Mouse (Mus musculus) midbrain, embryonic 10.5 days (tissue): ENCODE results near the gene Gsta2. TPM values are rescaled to one million over a fixed set of nuclear protein-coding genes. Genes with fewer than 3 reads are reported as not detected.
A peak's percentile ranks its signal among the peaks of the same experiment; 100 is the strongest.
"Not testable (repeated sequence)": the region's sequence is repeated elsewhere in the genome, so short reads cannot be mapped to it uniquely, and the experiment has no call there.

Source experiments
- DNase-seq: peaks from one replicate; pipeline ENCODE4 v3.0.0-alpha.2; 2017; ENCODE audit warnings: low spot score
- H3K27ac ChIP-seq: fragments of 300-500 bp; sonication (generic); replicated peaks from 2 replicates; pipeline ENCODE4 v1.5.1; 2016; ENCODE audit warnings: mild to moderate bottlenecking
- H3K27me3 ChIP-seq: fragments of 300-500 bp; sonication (generic); 2 replicates; pipeline ENCODE4 v1.6.1; 2016; ENCODE audit warnings: low read depth, mild to moderate bottlenecking; ENCODE audit not compliant: poor library complexity, severe bottlenecking
- H3K36me3 ChIP-seq: fragments of 300-500 bp; sonication (generic); 2 replicates; pipeline ENCODE4 v1.6.1; 2016; ENCODE audit warnings: mild to moderate bottlenecking, moderate library complexity
- H3K4me1 ChIP-seq: fragments of 300-500 bp; sonication (generic); 2 replicates; pipeline ENCODE4 v1.6.1; 2016
- H3K4me3 ChIP-seq: fragments of 300-500 bp; sonication (generic); 2 replicates; pipeline ENCODE4 v1.5.1; 2016; ENCODE audit warnings: mild to moderate bottlenecking, moderate library complexity
- H3K9me3 ChIP-seq: fragments of 300-500 bp; sonication (generic); replicated peaks from 2 replicates; pipeline ENCODE4 v1.6.1; 2016; ENCODE audit warnings: mild to moderate bottlenecking
- WGBS: fragments of 180-500 bp; shearing (Covaris S2); methylation state at CpG from one replicate; pipeline ENCODE4 v1.1.7; 2016; 5-methylcytosine and 5-hydroxymethylcytosine counted together
- polyA plus RNA-seq: library from polyadenylated mRNA; unstranded; fragments of >200 nt; fragmentation: Nextera tagmentation; extraction: Ambion mirVana; gene quantifications from 2 replicates; pipeline ENCODE4 v1.2.1, GENCODE M21; 2016

Gsta2 gene
- polyA plus RNA-seq, 1 experiment from 2014 or later, result not detected

- H3K27ac ChIP-seq, result no peak overlapping the region
- no peaks in the 10 kb centered on the region for H3K4me1 ChIP-seq
- no peaks in the 10 kb centered on the region for H3K27me3 ChIP-seq
- DNase-seq, result no peak
- H3K4me3 ChIP-seq, result no peak overlapping the region
- WGBS, result 81% methylated on average over 6 of the region's 6 CpGs
- H3K36me3 ChIP-seq, result no peaks in the 10 kb centered on the region
- H3K9me3 ChIP-seq, result no peaks in the 10 kb centered on the region
Observed at GRCm38 (mm10) chr9:78359750-78360483, 4.3 kb upstream of the Gsta2 start.

GRCm38 (mm10) chr9:78358053-78358452 lies 2.5 kb upstream of the Gsta2 start:
- H3K36me3 ChIP-seq, result no peaks in the 10 kb centered on the region
- H3K27ac ChIP-seq, result no peak overlapping the region
- no peak overlapping the region for H3K4me3 ChIP-seq
- DNase-seq, result peak; percentile 61
- H3K27me3 ChIP-seq, result no peaks in the 10 kb centered on the region
- H3K9me3 ChIP-seq, result no peaks in the 10 kb centered on the region
- 19% methylated on average over 9 of the region's 9 CpGs for WGBS
- no peaks in the 10 kb centered on the region for H3K4me1 ChIP-seq

GRCm38 (mm10) chr9:78354665-78355578 lies 666 bp downstream of the Gsta2 start:
- H3K27ac ChIP-seq, result no peak overlapping the region
- H3K9me3 ChIP-seq, result no peaks in the 10 kb centered on the region
- no peaks in the 10 kb centered on the region for H3K4me1 ChIP-seq
- no peak for DNase-seq
- WGBS, result 86% methylated on average over 11 of the region's 11 CpGs
- H3K27me3 ChIP-seq, result no peaks in the 10 kb centered on the region
- H3K4me3 ChIP-seq, result no peak overlapping the region
- H3K36me3 ChIP-seq, result no peaks in the 10 kb centered on the region

GRCm38 (mm10) chr9:78351504-78352220 lies 3.9 kb downstream of the Gsta2 start:
- Histone ChIP-seq H3K36me3 (no peaks in the 10 kb centered on the region), H3K27ac (no peak overlapping the region), H3K4me3 (no peak overlapping the region), H3K9me3 (no peaks in the 10 kb centered on the region), H3K4me1 (no peaks in the 10 kb centered on the region), H3K27me3 (no peaks in the 10 kb centered on the region)
- 89% methylated on average over 6 of the region's 6 CpGs for WGBS
- no peak for DNase-seq

GRCm38 (mm10) chr9:78350007-78350406 lies 5.6 kb downstream of the Gsta2 start:
- H3K4me1 ChIP-seq, H3K27ac ChIP-seq, H3K9me3 ChIP-seq, DNase-seq, H3K36me3 ChIP-seq, H3K4me3 ChIP-seq, H3K27me3 ChIP-seq: not testable (repeated sequence)

- not testable (repeated sequence) for H3K27me3 ChIP-seq, H3K9me3 ChIP-seq, H3K4me3 ChIP-seq, H3K27ac ChIP-seq, DNase-seq, H3K36me3 ChIP-seq, H3K4me1 ChIP-seq
- WGBS, result 86% methylated on average over 3 of the region's 3 CpGs
Observed at GRCm38 (mm10) chr9:78349141-78349540, 6.4 kb downstream of the Gsta2 start.

GRCm38 (mm10) chr9:78348206-78349004 lies 7.2 kb downstream of the Gsta2 start:
- not testable (repeated sequence) for H3K27ac ChIP-seq, H3K4me1 ChIP-seq, H3K9me3 ChIP-seq, DNase-seq, H3K27me3 ChIP-seq, H3K4me3 ChIP-seq, H3K36me3 ChIP-seq
- WGBS, result 79% methylated on average over 6 of the region's 6 CpGs

- WGBS, result 79% methylated on average over 3 of the region's 3 CpGs
- Histone ChIP-seq H3K36me3 (no peaks in the 10 kb centered on the region), H3K27me3 (no peaks in the 10 kb centered on the region), H3K4me1 (no peaks in the 10 kb centered on the region), H3K9me3 (no peaks in the 10 kb centered on the region), H3K4me3 (no peak overlapping the region), H3K27ac (no peak overlapping the region)
- no peak for DNase-seq
Observed at GRCm38 (mm10) chr9:78347004-78347403, 8.6 kb downstream of the Gsta2 start.

GRCm38 (mm10) chr9:78345235-78345634 lies 10.4 kb downstream of the Gsta2 start:
- H3K27me3 ChIP-seq, H3K36me3 ChIP-seq, H3K4me1 ChIP-seq, H3K9me3 ChIP-seq, H3K27ac ChIP-seq, H3K4me3 ChIP-seq, DNase-seq: not testable (repeated sequence)
- 77% methylated on average over 4 of the region's 4 CpGs for WGBS

- H3K4me3 ChIP-seq, H3K27ac ChIP-seq, H3K36me3 ChIP-seq, H3K27me3 ChIP-seq, H3K4me1 ChIP-seq, H3K9me3 ChIP-seq, DNase-seq: not testable (repeated sequence)
- WGBS, result 87% methylated on average over 9 of the region's 9 CpGs
Observed at GRCm38 (mm10) chr9:78343055-78343454, 12.5 kb downstream of the Gsta2 start.

GRCm38 (mm10) chr9:78342494-78342893 lies 13.1 kb downstream of the Gsta2 start:
- not testable (repeated sequence) for H3K4me1 ChIP-seq, H3K27me3 ChIP-seq, H3K36me3 ChIP-seq, H3K27ac ChIP-seq, H3K4me3 ChIP-seq, H3K9me3 ChIP-seq, DNase-seq
- 93% methylated on average over 4 of the region's 4 CpGs for WGBS

- H3K4me3 ChIP-seq, H3K9me3 ChIP-seq, H3K27me3 ChIP-seq, H3K27ac ChIP-seq, H3K36me3 ChIP-seq, H3K4me1 ChIP-seq: not testable (repeated sequence)
- DNase-seq, result peak; percentile 64
- 18% methylated on average over 8 of the region's 8 CpGs for WGBS
Observed at GRCm38 (mm10) chr9:78340324-78340723, 15.3 kb downstream of the Gsta2 start.
